Mouse (Mus musculus) midbrain, embryonic 12.5 days (tissue): ENCODE results near the gene Kdm4a. TPM values are rescaled to one million over a fixed set of nuclear protein-coding genes. Genes with fewer than 3 reads are reported as not detected.

Experiments used
- ATAC-seq: fragments of 200-750 bp; cut with Nextera tagmentation; 2 replicates; pipeline ENCODE4 v1.8.0; 2017; ENCODE audit warnings: low read depth, moderate TSS enrichment, moderate library complexity; ENCODE audit not compliant: low FRiP score
- H3K27ac ChIP-seq: fragments of 300-500 bp; sonication (generic); replicated peaks from 2 replicates; pipeline ENCODE4 v1.5.1; 2016; ENCODE audit warnings: mild to moderate bottlenecking
- H3K27me3 ChIP-seq: fragments of 300-500 bp; sonication (generic); 2 replicates; pipeline ENCODE4 v1.6.1; 2016; ENCODE audit warnings: mild to moderate bottlenecking
- H3K36me3 ChIP-seq: fragments of 300-500 bp; sonication (generic); 2 replicates; pipeline ENCODE4 v1.6.1; 2016
- H3K4me1 ChIP-seq: fragments of 300-500 bp; sonication (generic); 2 replicates; pipeline ENCODE4 v1.6.1; 2016
- H3K4me2 ChIP-seq: fragments of 300-500 bp; sonication (generic); replicated peaks from 2 replicates; pipeline ENCODE4 v1.6.1; 2016; ENCODE audit warnings: mild to moderate bottlenecking, moderate library complexity
- H3K4me3 ChIP-seq: fragments of 300-500 bp; sonication (generic); 2 replicates; pipeline ENCODE4 v1.5.1; 2016; ENCODE audit warnings: mild to moderate bottlenecking
- H3K9ac ChIP-seq: fragments of 300-500 bp; sonication (generic); replicated peaks from 2 replicates; pipeline ENCODE4 v1.6.1; 2016; ENCODE audit warnings: mild to moderate bottlenecking, moderate library complexity
- H3K9me3 ChIP-seq: fragments of 300-500 bp; sonication (generic); 2 replicates; pipeline ENCODE4 v1.6.1; 2016; ENCODE audit warnings: mild to moderate bottlenecking
- WGBS: fragments of 180-500 bp; shearing (Covaris S2); methylation state at CpG from one replicate; pipeline ENCODE4 v1.1.7; 2016; 5-methylcytosine and 5-hydroxymethylcytosine counted together
- polyA plus RNA-seq: library from polyadenylated mRNA; unstranded; fragments of >200 nt; fragmentation: Nextera tagmentation; extraction: Ambion mirVana; gene quantifications from 2 replicates; pipeline ENCODE4 v1.2.1, GENCODE M21; 2016

Kdm4a gene
- polyA plus RNA-seq, 1 experiment from 2014 or later = 57.0 TPM

- Histone ChIP-seq H3K4me2 (no peak overlapping the region), H3K9ac (no peak overlapping the region), H3K27me3 (no peaks in the 10 kb centered on the region), H3K4me3 (no peak overlapping the region), H3K27ac (no peak overlapping the region), H3K9me3 (no peaks in the 10 kb centered on the region), H3K4me1 (no peaks in the 10 kb centered on the region), H3K36me3 (peaks cover 99% of the 10 kb centered on the region)
- 93% methylated on average over 7 of the region's 7 CpGs for WGBS
- ATAC-seq = no peak
Measured at GRCm38 (mm10) chr4:118150804-118151203, 29.0 kb downstream of the Kdm4a start.

- H3K4me2 ChIP-seq = no peak overlapping the region
- H3K4me3 ChIP-seq = no peak overlapping the region
- H3K36me3 ChIP-seq = peaks cover 99% of the 10 kb centered on the region
- H3K27me3 ChIP-seq = no peaks in the 10 kb centered on the region
- no peak for ATAC-seq
- WGBS = 91% methylated on average over 14 of the region's 14 CpGs
- H3K9me3 ChIP-seq = no peaks in the 10 kb centered on the region
- no peak overlapping the region for H3K27ac ChIP-seq
- no peaks in the 10 kb centered on the region for H3K4me1 ChIP-seq
- no peak overlapping the region for H3K9ac ChIP-seq
Measured at GRCm38 (mm10) chr4:118149956-118150680, 29.7 kb downstream of the Kdm4a start.

- no peak overlapping the region for H3K9ac ChIP-seq
- H3K4me3 ChIP-seq = no peak overlapping the region
- peaks cover 100% of the 10 kb centered on the region for H3K36me3 ChIP-seq
- H3K27me3 ChIP-seq = no peaks in the 10 kb centered on the region
- H3K4me2 ChIP-seq = no peak overlapping the region
- H3K9me3 ChIP-seq = no peaks in the 10 kb centered on the region
- WGBS = 87% methylated on average over 10 of the region's 10 CpGs
- ATAC-seq = no peak
- no peaks in the 10 kb centered on the region for H3K4me1 ChIP-seq
- no peak overlapping the region for H3K27ac ChIP-seq
Measured at GRCm38 (mm10) chr4:118149055-118149576, 30.7 kb downstream of the Kdm4a start.

- no peaks in the 10 kb centered on the region for H3K27me3 ChIP-seq
- ATAC-seq = no peak
- no peak overlapping the region for H3K9ac ChIP-seq
- no peak overlapping the region for H3K27ac ChIP-seq
- no peaks in the 10 kb centered on the region for H3K4me1 ChIP-seq
- no peak overlapping the region for H3K4me2 ChIP-seq
- H3K36me3 ChIP-seq = peaks cover 100% of the 10 kb centered on the region
- WGBS = 89% methylated on average over 10 of the region's 10 CpGs
- H3K9me3 ChIP-seq = no peaks in the 10 kb centered on the region
- no peak overlapping the region for H3K4me3 ChIP-seq
Measured at GRCm38 (mm10) chr4:118148317-118148687, 31.5 kb downstream of the Kdm4a start.

GRCm38 (mm10) chr4:118147547-118148316 lies 32.1 kb downstream of the Kdm4a start:
- no peak overlapping the region for H3K27ac ChIP-seq
- H3K4me1 ChIP-seq = no peaks in the 10 kb centered on the region
- H3K4me2 ChIP-seq = no peak overlapping the region
- H3K9ac ChIP-seq = no peak overlapping the region
- no peaks in the 10 kb centered on the region for H3K27me3 ChIP-seq
- ATAC-seq = no peak
- no peak overlapping the region for H3K4me3 ChIP-seq
- 94% methylated on average over 19 of the region's 19 CpGs for WGBS
- H3K9me3 ChIP-seq = no peaks in the 10 kb centered on the region
- peaks cover 100% of the 10 kb centered on the region for H3K36me3 ChIP-seq

GRCm38 (mm10) chr4:118147090-118147489 lies 32.8 kb downstream of the Kdm4a start:
- Histone ChIP-seq H3K27ac (no peak overlapping the region), H3K4me1 (no peaks in the 10 kb centered on the region), H3K4me3 (no peak overlapping the region), H3K9me3 (no peaks in the 10 kb centered on the region), H3K9ac (no peak overlapping the region), H3K4me2 (no peak overlapping the region), H3K27me3 (no peaks in the 10 kb centered on the region), H3K36me3 (peaks cover 100% of the 10 kb centered on the region)
- no peak for ATAC-seq
- 93% methylated on average over 10 of the region's 10 CpGs for WGBS

GRCm38 (mm10) chr4:118144324-118144723 lies 35.5 kb downstream of the Kdm4a start:
- Histone ChIP-seq H3K4me3 (no peak overlapping the region), H3K4me2 (no peak overlapping the region), H3K27ac (no peak overlapping the region), H3K9ac (no peak overlapping the region), H3K4me1 (no peaks in the 10 kb centered on the region), H3K36me3 (peaks cover 96% of the 10 kb centered on the region), H3K27me3 (no peaks in the 10 kb centered on the region), H3K9me3 (no peaks in the 10 kb centered on the region)
- 93% methylated on average over 9 of the region's 9 CpGs for whole genome bisulfite sequencing
- ATAC-seq = no peak

GRCm38 (mm10) chr4:118143679-118144078 lies 36.2 kb downstream of the Kdm4a start:
- no peaks in the 10 kb centered on the region for H3K27me3 ChIP-seq
- WGBS = 94% methylated on average over 7 of the region's 7 CpGs
- peaks cover 96% of the 10 kb centered on the region for H3K36me3 ChIP-seq
- H3K9ac ChIP-seq = no peak overlapping the region
- H3K4me1 ChIP-seq = no peaks in the 10 kb centered on the region
- no peak for ATAC-seq
- no peaks in the 10 kb centered on the region for H3K9me3 ChIP-seq
- H3K4me2 ChIP-seq = no peak overlapping the region
- no peak overlapping the region for H3K4me3 ChIP-seq
- no peak overlapping the region for H3K27ac ChIP-seq

GRCm38 (mm10) chr4:118141511-118141910 lies 38.3 kb downstream of the Kdm4a start:
- no peaks in the 10 kb centered on the region for H3K4me1 ChIP-seq
- no peak overlapping the region for H3K4me2 ChIP-seq
- peaks cover 96% of the 10 kb centered on the region for H3K36me3 ChIP-seq
- WGBS = 96% methylated on average over 5 of the region's 5 CpGs
- ATAC-seq = no peak
- H3K4me3 ChIP-seq = no peak overlapping the region
- H3K27me3 ChIP-seq = no peaks in the 10 kb centered on the region
- H3K9me3 ChIP-seq = no peaks in the 10 kb centered on the region
- no peak overlapping the region for H3K9ac ChIP-seq
- no peak overlapping the region for H3K27ac ChIP-seq

GRCm38 (mm10) chr4:118138891-118139290 lies 41.0 kb downstream of the Kdm4a start:
- Histone ChIP-seq H3K4me3 (no peak overlapping the region), H3K4me2 (no peak overlapping the region), H3K4me1 (peaks cover 8% of the 10 kb centered on the region), H3K27ac (no peak overlapping the region), H3K9me3 (no peaks in the 10 kb centered on the region), H3K27me3 (no peaks in the 10 kb centered on the region), H3K36me3 (peaks cover 77% of the 10 kb centered on the region), H3K9ac (no peak overlapping the region)
- WGBS = 89% methylated on average over 5 of the region's 5 CpGs
- no peak for ATAC-seq

- Histone ChIP-seq H3K4me3 (no peak overlapping the region), H3K36me3 (peaks cover 67% of the 10 kb centered on the region), H3K4me2 (no peak overlapping the region), H3K27ac (no peak overlapping the region), H3K4me1 (peaks cover 17% of the 10 kb centered on the region), H3K27me3 (no peaks in the 10 kb centered on the region), H3K9ac (no peak overlapping the region), H3K9me3 (no peaks in the 10 kb centered on the region)
- WGBS = 90% methylated on average over 16 of the region's 16 CpGs
- ATAC-seq = no peak
Measured at GRCm38 (mm10) chr4:118137857-118138256, 42.0 kb downstream of the Kdm4a start.

GRCm38 (mm10) chr4:118137311-118137710 lies 42.5 kb downstream of the Kdm4a start:
- Histone ChIP-seq H3K9me3 (no peaks in the 10 kb centered on the region), H3K4me2 (no peak overlapping the region), H3K4me3 (no peak overlapping the region), H3K36me3 (peaks cover 61% of the 10 kb centered on the region), H3K9ac (no peak overlapping the region), H3K4me1 (peaks cover 17% of the 10 kb centered on the region), H3K27me3 (no peaks in the 10 kb centered on the region), H3K27ac (no peak overlapping the region)
- ATAC-seq = no peak
- WGBS = 94% methylated on average over 10 of the region's 10 CpGs
